Mouse (Mus musculus) lung, adult 2 months (tissue): Measurements from ENCODE around the gene Fam19a1. TPM values are rescaled to one million over a fixed set of nuclear protein-coding genes. Genes with fewer than 3 reads are reported as not detected.

Source experiments
- DNase-seq: peaks from one replicate; pipeline ENCODE4 v3.0.0; 2022
- H3K4me1 ChIP-seq: fragments of 200-500 bp; 2 replicates; pipeline ENCODE4 v1.6.1; 2011; ENCODE audit warnings: low read length; ENCODE audit not compliant: control insufficient read depth, insufficient read depth
- H3K4me3 ChIP-seq: fragments of 200-500 bp; replicated peaks from 2 replicates; pipeline ENCODE3; 2011; ENCODE audit warnings: low read depth, mild to moderate bottlenecking, control low read depth, low read length; ENCODE audit errors: extremely low read depth
- CTCF ChIP-seq: fragments of 200-500 bp; IDR thresholded peaks from 2 replicates; pipeline ENCODE4 v1.5.1; 2011; ENCODE audit warnings: mild to moderate bottlenecking, low read length, control low read depth; ENCODE audit not compliant: insufficient read depth
- POLR2A ChIP-seq: fragments of 200-500 bp; IDR thresholded peaks from 2 replicates; pipeline ENCODE4 v1.6.1; 2011; ENCODE audit warnings: low read depth, mild to moderate bottlenecking, control low read depth, low read length, borderline replicate concordance; ENCODE audit errors: extremely low read depth
- WGBS: fragments of 180-500 bp; shearing (Covaris S2); methylation state at CpG from one replicate; pipeline ENCODE4 v1.1.7; 2018; 5-methylcytosine and 5-hydroxymethylcytosine counted together
- polyA plus RNA-seq: library from polyadenylated mRNA; depleted of rRNA; stranded (reverse); fragments of >200 nt; gene quantifications from 2 replicates; pipeline ENCODE4 v1.2.3, GENCODE M21; 2012

Gene Fam19a1
- polyA plus RNA-seq, 1 experiment = 0.72 TPM

GRCm38 (mm10) chr6:96456266-96456665, 343.3 kb downstream of the Fam19a1 start:
- H3K4me1 ChIP-seq = no peaks in the 10 kb centered on the region; the same call in 1 of the 2 replicates
- no peak overlapping the region for H3K4me3 ChIP-seq
- TF ChIP-seq POLR2A = no peak
- TF ChIP-seq CTCF = no peak
- no peak for DNase-seq
- 70% methylated on average over 1 of the region's 1 CpGs for WGBS

DNA sequence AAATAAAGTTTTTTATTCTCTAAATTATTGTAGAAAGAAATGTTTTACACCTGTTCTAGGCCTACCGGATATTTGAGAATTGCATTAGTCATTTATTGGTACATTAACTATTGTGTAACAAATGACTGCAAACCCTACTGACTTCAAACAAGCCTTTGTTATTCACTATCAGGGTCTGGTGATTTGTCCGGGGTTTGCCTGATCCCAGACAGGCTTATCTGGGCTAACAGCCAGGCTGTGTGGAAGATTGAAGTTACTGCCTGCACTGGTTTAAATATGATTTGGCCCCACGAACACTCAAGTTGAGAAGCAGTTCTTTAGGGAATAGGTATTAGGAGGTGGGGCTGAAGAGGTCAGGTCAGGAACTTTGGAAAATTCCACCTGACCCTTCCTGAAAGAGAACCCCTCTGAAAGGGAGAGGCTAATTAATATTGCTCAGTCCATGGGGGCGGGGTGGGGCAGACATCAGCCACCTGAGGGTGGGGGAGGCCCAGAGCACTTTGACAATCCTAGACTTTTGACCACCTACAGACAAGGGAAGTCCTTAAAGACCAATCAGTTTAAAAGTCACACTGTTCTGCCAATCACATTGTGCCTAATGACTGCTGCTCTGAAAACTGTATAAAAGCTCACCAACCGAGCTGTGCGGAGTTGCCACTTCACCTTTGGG, 344.8 kb downstream of the Fam19a1 start:
- no peak for DNase-seq
- Histone ChIP-seq H3K4me1 (no peaks in the 10 kb centered on the region; the same call in 1 of the 2 replicates), H3K4me3 (no peak overlapping the region)
- whole genome bisulfite sequencing = 64% methylated on average over 6 of the region's 6 CpGs
- TF ChIP-seq CTCF = no peak
- no peak for TF ChIP-seq POLR2A

- Histone ChIP-seq H3K4me3 (no peak overlapping the region), H3K4me1 (no peaks in the 10 kb centered on the region; the same call in none of the 2 replicates)
- no peak for TF ChIP-seq CTCF
- TF ChIP-seq POLR2A = no peak
- WGBS = 71% methylated on average over 4 of the region's 4 CpGs
- no peak for DNase-seq
Observed at GRCm38 (mm10) chr6:96459041-96459440, 346.1 kb downstream of the Fam19a1 start.

DNA sequence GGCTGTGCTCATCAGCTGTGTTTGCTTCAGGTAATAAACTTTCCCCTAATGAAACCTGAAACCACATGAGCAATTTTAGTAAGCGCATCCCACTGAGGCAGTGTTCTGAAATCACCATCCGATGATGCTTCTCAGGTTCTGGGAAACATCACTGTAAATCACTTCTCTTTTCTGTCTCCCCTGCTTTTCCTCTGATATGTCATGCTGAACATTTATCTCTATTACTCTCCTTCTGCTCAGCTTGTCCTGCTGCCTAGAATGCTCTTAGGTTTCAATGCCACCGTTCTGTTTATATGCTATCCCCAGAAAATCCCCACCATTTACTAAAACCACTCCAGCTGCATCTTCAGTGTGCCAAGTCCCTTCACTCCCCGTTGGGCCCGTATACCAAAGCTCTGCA, 386.5 kb downstream of the Fam19a1 start:
- Histone ChIP-seq H3K4me1 (no peaks in the 10 kb centered on the region), H3K4me3 (no peak overlapping the region)
- 63% methylated on average over 5 of the region's 5 CpGs for WGBS
- no peak for TF ChIP-seq POLR2A
- TF ChIP-seq CTCF = no peak
- no peak for DNase-seq

- H3K4me1 ChIP-seq = no peaks in the 10 kb centered on the region
- no peak for TF ChIP-seq CTCF
- DNase-seq = no peak
- 82% methylated on average over 2 of the region's 2 CpGs for WGBS
- H3K4me3 ChIP-seq = no peak overlapping the region
Observed at GRCm38 (mm10) chr6:96541600-96541999, 428.6 kb downstream of the Fam19a1 start.

GRCm38 (mm10) chr6:96544832-96545231, 431.9 kb downstream of the Fam19a1 start:
- H3K4me1 ChIP-seq = no peaks in the 10 kb centered on the region
- 48% methylated on average over 3 of the region's 3 CpGs for WGBS
- H3K4me3 ChIP-seq = no peak overlapping the region
- DNase-seq = no peak
- TF ChIP-seq CTCF (no peak), POLR2A (no peak)

GRCm38 (mm10) chr6:96550431-96550830, 437.5 kb downstream of the Fam19a1 start:
- no peak for TF ChIP-seq POLR2A
- TF ChIP-seq CTCF = no peak
- H3K4me1 ChIP-seq = no peaks in the 10 kb centered on the region
- no peak for DNase-seq
- H3K4me3 ChIP-seq = no peak overlapping the region
- WGBS = 88% methylated on average over 4 of the region's 4 CpGs

DNA sequence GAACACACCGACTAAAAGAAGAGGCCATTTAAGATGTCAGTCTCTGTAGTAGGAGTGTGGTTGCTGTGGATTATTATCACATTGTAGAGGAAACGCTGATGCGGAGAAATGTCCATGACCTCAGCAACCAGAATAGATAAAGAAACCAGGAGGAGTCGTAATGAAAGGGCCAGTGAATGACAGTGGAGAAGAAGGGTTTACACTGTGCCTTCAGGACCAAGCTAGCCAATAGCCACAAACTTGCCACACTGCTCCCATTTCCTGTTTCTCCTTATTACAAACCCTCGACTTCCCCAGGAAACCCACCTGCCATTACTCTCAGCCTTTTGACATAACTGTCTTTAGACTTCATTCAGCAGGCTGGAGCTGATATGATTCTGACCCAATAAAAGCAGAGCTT, 465.7 kb downstream of the Fam19a1 start:
- no peak for TF ChIP-seq POLR2A
- TF ChIP-seq CTCF = no peak
- DNase-seq = no peak
- Histone ChIP-seq H3K4me1 (peaks cover 5% of the 10 kb centered on the region; the same call in 1 of the 2 replicates), H3K4me3 (no peak overlapping the region)
- 50% methylated on average over 5 of the region's 5 CpGs for WGBS

DNA sequence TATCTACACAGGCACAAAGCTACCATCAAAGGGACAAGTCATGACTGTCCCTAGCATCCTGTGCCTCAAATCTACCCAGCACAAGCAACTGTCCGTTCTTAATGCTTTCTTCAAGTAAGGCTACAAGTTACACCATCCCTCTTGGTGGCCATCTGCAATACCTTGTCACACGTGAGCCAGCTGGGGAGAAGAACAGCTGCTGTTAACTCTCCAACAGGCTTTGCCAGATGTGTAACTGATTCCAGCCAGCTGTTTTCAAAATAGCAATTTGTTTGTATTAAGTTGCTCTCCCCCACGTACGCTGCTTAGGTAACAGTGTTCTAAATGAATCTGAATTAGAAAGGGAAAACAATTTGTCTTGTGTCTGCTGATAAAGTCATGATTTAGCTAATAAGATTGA, 467.8 kb downstream of the Fam19a1 start:
- Histone ChIP-seq H3K4me1 (peaks cover 5% of the 10 kb centered on the region; the same call in 1 of the 2 replicates), H3K4me3 (no peak overlapping the region)
- TF ChIP-seq POLR2A (no peak), CTCF (no peak)
- DNase-seq = no peak
- WGBS = 56% methylated on average over 4 of the region's 4 CpGs

GRCm38 (mm10) chr6:96581187-96581586, 468.2 kb downstream of the Fam19a1 start:
- WGBS = 40% methylated on average over 3 of the region's 3 CpGs
- H3K4me1 ChIP-seq = peaks cover 5% of the 10 kb centered on the region; the same call in 1 of the 2 replicates
- no peak for DNase-seq
- no peak for TF ChIP-seq POLR2A
- TF ChIP-seq CTCF = no peak
- H3K4me3 ChIP-seq = no peak overlapping the region
